Mouse (Mus musculus) myocyte (in vitro differentiated cells): Measurements from ENCODE around the gene Tnik.

Experiments used
- CEBPB ChIP-seq: IDR thresholded peaks from 2 replicates; pipeline ENCODE4 v1.6.1; 2011; ENCODE audit warnings: mild to moderate bottlenecking, moderate library complexity; ENCODE audit not compliant: poor library complexity, insufficient read depth, severe bottlenecking
- E2F4 ChIP-seq: IDR thresholded peaks from one replicate; pipeline ENCODE4 v1.6.1; 2011; ENCODE audit warnings: mild to moderate bottlenecking, control low read depth, moderate library complexity; ENCODE audit not compliant: insufficient read depth
- MAX ChIP-seq: IDR thresholded peaks from one replicate; pipeline ENCODE4 v1.6.1; 2011; ENCODE audit warnings: low read depth, mild to moderate bottlenecking, control low read depth
- MYOD1 ChIP-seq, 3 experiments: IDR thresholded peaks; one replicate each; pipeline ENCODE4 v1.6.1; 2011; ENCODE audit warnings: control low read depth in 2 of 3, low read depth in 2 of 3, mild to moderate bottlenecking in 2 of 3, moderate library complexity in 1 of 3; ENCODE audit not compliant: insufficient read length in 2 of 3, control insufficient read depth in 1 of 3
- MYOG ChIP-seq, 3 experiments: IDR thresholded peaks; one replicate each; pipeline ENCODE4 v1.6.1; 2011; ENCODE audit warnings: control low read depth in 2 of 3, low read depth in 2 of 3, mild to moderate bottlenecking in 2 of 3; ENCODE audit not compliant: insufficient read length in 2 of 3, control insufficient read depth in 1 of 3, insufficient read depth in 1 of 3
- POLR2A ChIP-seq: IDR thresholded peaks from one replicate; pipeline ENCODE4 v1.6.1; 2011; ENCODE audit warnings: low read depth, mild to moderate bottlenecking, control low read depth, moderate library complexity; ENCODE audit not compliant: insufficient read length
- POLR2AphosphoS2 ChIP-seq: IDR thresholded peaks from one replicate; pipeline ENCODE4 v1.6.1; 2011; ENCODE audit warnings: low read depth, control low read depth; ENCODE audit not compliant: insufficient read length
- SRF ChIP-seq: IDR thresholded peaks from one replicate; pipeline ENCODE4 v1.6.1; 2011; ENCODE audit warnings: low read depth; ENCODE audit not compliant: control insufficient read depth, insufficient read length
- TCF12 ChIP-seq: IDR thresholded peaks from one replicate; pipeline ENCODE4 v1.6.1; 2011; ENCODE audit warnings: mild to moderate bottlenecking, control low read depth; ENCODE audit not compliant: poor library complexity, insufficient read depth, severe bottlenecking
- USF1 ChIP-seq: IDR thresholded peaks from one replicate; pipeline ENCODE4 v1.6.1; 2011; ENCODE audit warnings: low read depth, mild to moderate bottlenecking, control low read depth, moderate library complexity

DNA sequence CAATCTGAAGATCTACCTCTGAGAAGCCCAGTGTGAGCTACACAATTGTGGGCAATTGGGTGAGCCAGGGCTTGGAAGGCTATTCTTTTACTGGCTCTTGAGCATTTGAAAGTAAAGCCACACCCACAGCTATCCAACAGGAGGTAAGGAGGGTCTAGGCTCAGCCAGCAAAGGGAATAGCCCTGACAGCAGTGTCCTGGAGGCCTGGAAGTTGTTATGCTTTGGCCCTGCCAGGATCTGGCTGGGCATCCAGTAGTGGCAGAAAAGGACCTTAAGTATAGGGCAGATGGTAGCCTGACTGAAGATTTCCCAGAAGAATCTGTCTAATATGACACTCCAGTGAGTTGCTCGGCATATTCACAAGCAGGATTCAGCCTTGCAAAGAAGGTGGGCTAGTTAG, 85.7 kb downstream of the Tnik start:
- TF ChIP-seq TCF12 = no peak
- no peak for TF ChIP-seq E2F4
- no peak for TF ChIP-seq POLR2A
- TF ChIP-seq CEBPB = no peak
- TF ChIP-seq MYOG (IDR thresholded peaks at IDR 0.05; ENCODE audit: control insufficient read depth in 1 of 3, insufficient read depth in 1 of 3, insufficient read length in 2 of 3, low read depth in 2 of 3) = no peak
- no peak for TF ChIP-seq MAX
- TF ChIP-seq SRF = no peak
- no peak for TF ChIP-seq USF1
- no peak for TF ChIP-seq POLR2AphosphoS2
- TF ChIP-seq MYOD1 (IDR thresholded peaks at IDR 0.05; ENCODE audit: control insufficient read depth in 1 of 3, insufficient read length in 2 of 3, low read depth in 2 of 3) = no peak
